Mouse (Mus musculus): ENCODE data around the gene Ankrd26.

Ankrd26 gene

GRCm38 (mm10) chr6:118478957-118479708 lies 82.9 kb downstream of the Ankrd26 start, which contains the start of gene Zfp9:
Gene Zfp9, minus strand, starts transcription at chr6:118479320.
- DNase-seq (ENCODE audit: low spot score): peak; percentile 86

GRCm38 (mm10) chr6:118477875-118478785 lies 83.9 kb downstream of the Ankrd26 start:
- peak; percentile 19 for DNase-seq (ENCODE audit: low spot score)

DNA sequence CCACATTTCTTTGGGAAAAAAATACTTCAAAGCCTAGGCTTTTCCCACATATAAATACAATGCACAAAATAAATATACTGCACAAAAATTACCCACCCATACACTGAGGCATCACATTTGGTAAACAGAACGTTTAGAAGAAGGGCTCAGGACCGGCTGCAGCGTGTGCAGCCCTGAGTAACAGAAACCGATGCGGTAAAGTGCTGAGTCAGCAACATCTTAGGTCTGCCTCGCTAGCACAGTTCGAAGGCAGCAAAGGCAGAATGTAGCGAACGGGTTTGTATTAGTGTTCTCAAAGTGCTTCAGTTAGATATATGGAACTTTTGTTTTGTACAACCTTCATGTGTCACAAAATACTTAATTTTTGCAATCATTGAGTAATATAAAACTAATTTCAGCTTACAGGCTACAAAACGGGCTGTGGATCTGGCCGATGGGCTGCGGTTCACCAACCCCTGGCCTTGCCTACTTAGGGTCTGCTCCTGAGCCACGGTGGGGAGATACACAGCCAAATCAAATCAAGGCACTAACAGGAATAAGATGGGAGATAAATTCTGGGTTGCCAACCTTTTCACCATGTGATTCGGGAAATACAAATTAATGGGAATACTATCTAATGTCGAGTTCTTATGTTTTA lies 99.8 kb downstream of the Ankrd26 start:
- no peak for DNase-seq (ENCODE audit: low spot score)

GRCm38 (mm10) chr6:118457726-118458125 lies 104.3 kb downstream of the Ankrd26 start:
- DNase-seq (ENCODE audit: low spot score): no peak

GRCm38 (mm10) chr6:118455042-118455631 lies 106.9 kb downstream of the Ankrd26 start, which contains the start of gene Zfp248:
Gene Zfp248, minus strand, starts transcription at chr6:118455528.
- peak; percentile 96 for DNase-seq (ENCODE audit: low spot score)

DNA sequence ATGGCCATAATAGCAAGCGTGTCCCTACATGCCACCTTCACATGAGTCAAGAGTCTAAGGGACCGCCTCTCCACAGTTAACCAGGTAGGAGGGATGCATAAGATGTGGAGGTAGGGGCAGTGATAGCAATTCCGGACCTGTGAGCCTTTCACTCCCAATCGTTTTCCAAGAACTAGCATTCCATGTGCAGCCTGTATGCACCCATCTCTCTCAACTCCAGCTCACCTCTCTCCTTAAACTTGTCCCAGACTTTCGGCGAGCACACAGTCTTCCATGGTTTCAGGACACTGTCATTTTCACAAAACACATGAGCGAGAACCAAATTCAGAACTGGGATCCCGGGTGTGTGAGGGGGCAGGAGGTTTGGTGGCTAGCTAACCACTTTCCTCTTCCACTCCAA lies 107.6 kb downstream of the Ankrd26 start:
- peak; percentile 13 for DNase-seq (ENCODE audit: low spot score)
